Mouse (Mus musculus) stomach, adult 2 months (tissue): ENCODE results near the gene Ms4a18. TPM values are rescaled to one million over a fixed set of nuclear protein-coding genes. Genes with fewer than 3 reads are reported as not detected.

ENCODE experiments used
- polyA plus RNA-seq: library from polyadenylated mRNA; depleted of rRNA; stranded (reverse); fragments of >200 nt; gene quantifications from 2 replicates; pipeline ENCODE4 v1.2.3, GENCODE M21; 2012; rRNA removed

Gene Ms4a18
- polyA plus RNA-seq = not detected in 2 replicates

DNA sequence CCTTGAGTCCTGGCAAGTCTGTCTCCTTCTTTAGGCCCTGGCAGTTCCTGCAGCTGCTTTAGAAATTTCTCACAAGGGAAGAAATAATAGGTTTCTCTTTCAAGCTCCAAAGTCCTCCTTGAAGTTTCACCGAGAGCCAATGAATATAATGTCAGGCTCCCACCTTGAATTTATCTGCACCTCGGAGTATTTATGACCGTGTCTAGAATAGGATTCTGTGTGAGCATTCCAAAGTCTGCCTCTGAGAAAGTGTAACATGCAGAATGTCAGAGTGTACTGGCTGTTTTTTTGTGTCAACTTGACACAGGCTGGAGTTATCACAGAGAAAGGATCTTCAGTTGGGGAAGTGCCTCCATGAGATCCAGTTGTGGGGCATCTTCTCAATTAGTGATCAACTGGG, at the start of gene Ms4a18:
Gene Ms4a18, minus strand, starts transcription at position 141 of the 400 bp plus-strand sequence.

DNA sequence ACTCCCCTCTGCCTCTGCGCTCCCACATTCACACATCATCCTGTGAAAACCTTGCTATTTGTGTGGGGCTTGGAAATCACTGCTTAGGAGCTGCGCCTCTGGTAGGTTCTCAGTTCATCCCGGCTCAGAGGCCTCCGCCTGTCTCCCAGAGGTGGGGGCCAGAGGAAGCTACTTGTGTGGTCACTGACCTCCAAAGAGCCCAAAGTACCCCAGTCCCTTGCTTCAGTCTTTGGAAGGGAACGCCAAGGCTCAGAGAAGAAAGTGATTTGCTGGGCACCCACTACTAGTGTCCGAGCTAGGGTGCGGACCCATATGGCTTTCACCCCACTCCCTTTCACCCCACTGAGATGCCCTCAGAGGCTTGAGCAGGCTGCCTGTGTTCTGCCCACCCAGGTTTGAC, 24.7 kb downstream of the Ms4a18 start, which contains the start of gene Ms4a15:
Gene Ms4a15, minus strand, starts transcription at position 101 of the 400 bp plus-strand sequence.

DNA sequence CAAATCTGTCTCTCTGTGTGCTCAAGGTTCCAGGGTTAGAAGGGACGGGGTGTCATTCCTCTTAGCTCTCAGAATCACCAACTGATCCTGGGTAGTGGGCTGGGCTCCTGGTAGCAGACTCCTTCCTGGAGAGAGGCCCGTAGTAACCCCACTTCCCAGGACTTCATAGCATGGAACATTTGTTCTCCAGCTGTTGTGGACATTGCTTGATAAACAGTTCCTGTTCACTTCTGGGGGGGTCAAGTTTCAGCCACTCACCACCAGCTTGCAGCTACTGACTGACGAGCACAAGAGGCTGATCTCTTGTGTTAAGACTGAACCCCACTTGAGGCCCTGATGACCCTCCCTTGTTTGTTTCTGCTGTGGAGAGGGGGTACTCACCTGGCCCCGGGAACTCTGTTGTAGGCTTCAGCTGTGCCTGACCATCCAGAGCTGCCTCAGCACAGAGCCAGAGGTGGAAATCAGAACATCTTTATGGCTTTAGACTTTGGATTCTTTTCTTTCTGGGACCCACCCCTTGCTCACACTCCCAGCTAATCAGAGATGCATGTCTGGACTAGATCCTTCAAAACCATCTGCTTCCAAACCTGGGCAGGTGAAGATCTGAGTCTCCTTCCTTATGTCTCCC, 43.5 kb downstream of the Ms4a18 start, which contains the start of gene Ms4a10:
Gene Ms4a10, minus strand, starts transcription at position 433 of the 628 bp plus-strand sequence.

DNA sequence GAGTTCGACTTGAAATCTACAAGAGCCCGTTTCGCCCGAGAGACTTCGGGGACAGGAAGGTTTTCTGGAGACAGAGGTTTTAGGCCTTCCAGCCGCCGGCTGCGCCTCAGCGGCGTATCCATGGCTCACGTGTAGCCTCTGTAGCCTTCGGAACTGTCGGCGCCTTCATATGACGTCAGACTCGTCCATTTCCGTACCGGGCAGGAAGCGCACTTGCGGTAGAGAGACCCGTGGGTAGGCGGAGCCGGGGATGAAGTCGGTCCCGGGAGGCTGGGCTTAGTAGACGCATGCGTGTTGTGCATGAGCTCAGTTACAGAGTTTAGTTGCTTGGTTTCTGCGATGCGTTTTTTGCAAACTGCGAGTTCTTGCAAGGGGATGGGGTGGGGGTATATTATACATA, 68.7 kb downstream of the Ms4a18 start, which contains the start of gene Ccdc86:
Gene Ccdc86, minus strand, starts transcription at position 155 of the 400 bp plus-strand sequence.

Other genes with a start within 250 kb of the Ms4a18 start
- 0.11 and 0.15 TPM in 2 replicates for gene Cd6, start 188.0 kb downstream of the Ms4a18 start, polyA plus RNA-seq
- gene Slc15a3, start 178.3 kb downstream of the Ms4a18 start, polyA plus RNA-seq = 4.0 and 6.0 TPM in 2 replicates
- 13.8 and 14.4 TPM in 2 replicates for gene Tmem132a, start 148.1 kb downstream of the Ms4a18 start, polyA plus RNA-seq
- gene Tmem109, start 136.0 kb downstream of the Ms4a18 start, polyA plus RNA-seq = 64.5 and 67.6 TPM in 2 replicates
- 76.8 and 77.7 TPM in 2 replicates for gene Prpf19, start 122.8 kb downstream of the Ms4a18 start, polyA plus RNA-seq
- not detected in 2 replicates for gene Zp1, start 97.4 kb downstream of the Ms4a18 start, polyA plus RNA-seq
- 0.10 TPM in 2 replicates for gene Ptgdr2, start 80.9 kb downstream of the Ms4a18 start, polyA plus RNA-seq
- gene Ccdc86, start 68.8 kb downstream of the Ms4a18 start, polyA plus RNA-seq = 3.4 and 3.5 TPM in 2 replicates
- gene Ms4a10, start 43.4 kb downstream of the Ms4a18 start, polyA plus RNA-seq = 0.14 and 0.54 TPM in 2 replicates
- not detected in 2 replicates for gene Ms4a15, start 24.8 kb downstream of the Ms4a18 start, polyA plus RNA-seq
- 39.9 and 42.1 TPM in 2 replicates for gene Ms4a8a, start 63.1 kb upstream of the Ms4a18 start, polyA plus RNA-seq
- not detected in 2 replicates for gene 1700017D01Rik, start 112.8 kb upstream of the Ms4a18 start, polyA plus RNA-seq
- gene 1700025F22Rik, start 147.3 kb upstream of the Ms4a18 start, polyA plus RNA-seq = not detected in 2 replicates
- not detected in 2 replicates for gene Ms4a13, start 178.7 kb upstream of the Ms4a18 start, polyA plus RNA-seq
- gene Ms4a12, start 214.4 kb upstream of the Ms4a18 start, polyA plus RNA-seq = 0.12 TPM in 1 of 2 replicates, not detected in the other
- not detected in 2 replicates for gene Ms4a1, start 248.2 kb upstream of the Ms4a18 start, polyA plus RNA-seq